Mouse (Mus musculus) CH12.LX (cell line): ENCODE results near the gene Dio1. TPM values are rescaled to one million over a fixed set of nuclear protein-coding genes. Genes with fewer than 3 reads are reported as not detected.

Source experiments
- DNase-seq: peaks from one replicate; pipeline ENCODE4 v3.0.0-alpha.2; 2013; ENCODE audit errors: extremely low read depth
- H3K27ac ChIP-seq: 2 replicates; pipeline ENCODE4 v1.5.1; 2012; ENCODE audit warnings: low read depth, mild to moderate bottlenecking, control low read depth, moderate library complexity; ENCODE audit not compliant: insufficient read depth
- H3K27me3 ChIP-seq: replicated peaks from 2 replicates; pipeline ENCODE3; 2012; ENCODE audit warnings: inconsistent platforms
- H3K36me3 ChIP-seq, 2 experiments: replicated peaks in 1 of 2; 2 replicates each; pipeline versions ENCODE3 to v1.6.1; 2012; ENCODE audit warnings: inconsistent platforms in 1 of 2, low read length in 1 of 2, mild to moderate bottlenecking in 1 of 2, mixed read lengths in 1 of 2, moderate library complexity in 1 of 2; ENCODE audit not compliant: control insufficient read depth in 1 of 2, insufficient read depth in 1 of 2
- H3K4me1 ChIP-seq, 2 experiments: 2 replicates each; pipeline ENCODE4 v1.6.1; 2012; ENCODE audit warnings: inconsistent platforms in 1 of 2, moderate library complexity in 1 of 2; ENCODE audit not compliant: insufficient read depth in 2 of 2, control insufficient read depth in 1 of 2
- H3K4me2 ChIP-seq: 2 replicates; pipeline ENCODE4 v1.6.1; 2012; ENCODE audit warnings: low read depth, mild to moderate bottlenecking, control low read depth; ENCODE audit not compliant: poor library complexity, insufficient read depth, severe bottlenecking
- H3K4me3 ChIP-seq, 3 experiments: fragments of 150-350 bp in 1 of 3; sonication (generic) in 1 of 3; replicated peaks in 1 of 3; 2 replicates each; pipeline versions ENCODE3 to v1.5.1; 2011 to 2012; ENCODE audit warnings: low read depth in 2 of 3, low read length in 2 of 3, mild to moderate bottlenecking in 2 of 3, moderate library complexity in 2 of 3, control low read depth in 1 of 3, improper control_type of control experiment in 1 of 3, inconsistent platforms in 1 of 3, mixed read lengths in 1 of 3; ENCODE audit not compliant: poor library complexity in 1 of 3
- H3K79me2 ChIP-seq: replicated peaks from 2 replicates; pipeline ENCODE4 v1.6.1; 2012; ENCODE audit warnings: mild to moderate bottlenecking, moderate library complexity; ENCODE audit not compliant: control insufficient read depth, poor library complexity, insufficient read depth, severe bottlenecking; ENCODE audit errors: extremely low read depth
- H3K9ac ChIP-seq: 2 replicates; pipeline ENCODE4 v1.6.1; 2012; ENCODE audit warnings: low read depth, mild to moderate bottlenecking, control low read depth, moderate library complexity; ENCODE audit not compliant: insufficient read depth
- H3K9me3 ChIP-seq: replicated peaks from 2 replicates; pipeline ENCODE3; 2012; ENCODE audit warnings: low read length, inconsistent platforms, mixed read lengths
- BHLHE40 ChIP-seq: IDR thresholded peaks from 2 replicates; pipeline ENCODE4 v1.6.1; 2011; ENCODE audit warnings: mild to moderate bottlenecking, low read depth, low read length, improper control_type of control experiment
- ELF1 ChIP-seq: IDR thresholded peaks from 2 replicates; pipeline ENCODE4 v1.6.1; 2014; ENCODE audit warnings: low read depth, mild to moderate bottlenecking, inconsistent platforms, low read length, improper control_type of control experiment
- IRF4 ChIP-seq: IDR thresholded peaks from 2 replicates; pipeline ENCODE4 v1.6.1; 2014; ENCODE audit warnings: low read depth, mild to moderate bottlenecking, inconsistent platforms, low read length, improper control_type of control experiment
- MAX ChIP-seq: IDR thresholded peaks from 2 replicates; pipeline ENCODE4 v1.6.1; 2011; ENCODE audit warnings: low read length, improper control_type of control experiment
- NRF1 ChIP-seq: IDR thresholded peaks from 2 replicates; pipeline ENCODE4 v1.6.1; 2014; ENCODE audit warnings: low read depth, mild to moderate bottlenecking, inconsistent platforms, low read length, improper control_type of control experiment, moderate library complexity
- POLR2A ChIP-seq: IDR thresholded peaks from 2 replicates; pipeline ENCODE4 v1.6.1; 2011; ENCODE audit warnings: low read depth, mild to moderate bottlenecking, improper control_type of control experiment, low read length
- RCOR1 ChIP-seq: conservative IDR thresholded peaks from 2 replicates; pipeline ENCODE4 v1.6.1; 2012; ENCODE audit warnings: low read depth, mild to moderate bottlenecking, inconsistent platforms, low read length, improper control_type of control experiment
- TBP ChIP-seq: conservative IDR thresholded peaks from 2 replicates; pipeline ENCODE4 v1.6.1; 2011; ENCODE audit warnings: low read depth, low read length, improper control_type of control experiment
- USF1 ChIP-seq: IDR thresholded peaks from 2 replicates; pipeline ENCODE4 v1.6.1; 2014; ENCODE audit warnings: low read depth, mild to moderate bottlenecking, inconsistent platforms, low read length, improper control_type of control experiment
- USF2 ChIP-seq: conservative IDR thresholded peaks from 2 replicates; pipeline ENCODE4 v1.6.1; 2011; ENCODE audit warnings: low read depth, low read length, improper control_type of control experiment
- ZNF384 ChIP-seq: IDR thresholded peaks from 2 replicates; pipeline ENCODE4 v1.6.1; 2012; ENCODE audit warnings: low read depth, low read length, improper control_type of control experiment, inconsistent platforms
- dilution Hi-C: fragments of 300-500 bp; cut with MboI; formaldehyde crosslinking; loops from 2 replicates; pipeline ENCODE4 v1.14.3; 2020; ENCODE audit warnings: low sequenced_read_pairs; ENCODE audit not compliant: extremely low pct_unique_long_range_greater_than_20kb, extremely low pct_ligation_motif_present
- in situ Hi-C: fragments of 300-500 bp; cut with MboI; formaldehyde crosslinking; loops from 3 replicates; pipeline ENCODE4 v1.14.3; 2019; ENCODE audit warnings: low sequenced_read_pairs, low pct_ligation_motif_present, low pct_unique_long_range_greater_than_20kb, mixed read lengths
- polyA plus RNA-seq: library from polyadenylated mRNA; unstranded; fragments of >175 nt; gene quantifications from 2 replicates; pipeline ENCODE4 v1.2.1, GENCODE M21; 2012; ENCODE audit warnings: low read depth; ENCODE audit not compliant: insufficient read length
- total RNA-seq, 2 experiments: library from RNA; depleted of rRNA; stranded (reverse); fragments of 300-350 nt in 1 of 2; fragments of >200 nt in 1 of 2; gene quantifications; 2 replicates each; pipeline ENCODE4 v1.2.3; 2012 to 2014

The Dio1 gene
- total and polyA plus RNA-seq, 3 experiments = 0.23 to 1.3 (median 0.25) TPM

- TF ChIP-seq TBP (no peak), RCOR1 (no peak), BHLHE40 (no peak)
- no peak overlapping the region for H3K4me3 ChIP-seq
- no peak for DNase-seq
- H3K36me3 ChIP-seq = peaks cover 0 to 2% of the 10 kb centered on the region in 2 experiments
- dilution Hi-C loops = no loop called here
- H3K27me3 ChIP-seq = no peaks in the 10 kb centered on the region
- H3K9me3 ChIP-seq = no peaks in the 10 kb centered on the region
- H3K4me1 ChIP-seq = peaks cover 5 to 30% of the 10 kb centered on the region in 2 experiments
- H3K9ac ChIP-seq = no peak overlapping the region
- in situ Hi-C loops = no loop called here
- H3K4me2 ChIP-seq = no peak overlapping the region
- H3K79me2 ChIP-seq = no peaks in the 10 kb centered on the region
- no peak overlapping the region for H3K27ac ChIP-seq
Measured at GRCm38 (mm10) chr4:107286386-107286785, 20.6 kb downstream of the Dio1 start.

GRCm38 (mm10) chr4:107285446-107286200, 21.3 kb downstream of the Dio1 start:
- peaks cover 0 to 6% of the 10 kb centered on the region in 2 experiments for H3K36me3 ChIP-seq
- H3K4me2 ChIP-seq = peak overlapping the region; percentile 26; the same call in 1 of the 2 replicates
- in situ Hi-C loops = no loop called here
- H3K27me3 ChIP-seq = no peaks in the 10 kb centered on the region
- peaks cover 5 to 25% of the 10 kb centered on the region in 2 experiments for H3K4me1 ChIP-seq
- H3K9me3 ChIP-seq = no peaks in the 10 kb centered on the region
- peak; percentile 42 for DNase-seq
- no peak overlapping the region for H3K4me3 ChIP-seq
- no peak overlapping the region for H3K9ac ChIP-seq
- dilution Hi-C loops = no loop called here
- peak; percentile 80 for TF ChIP-seq ZNF384
- TF ChIP-seq USF2 = no peak
- TF ChIP-seq MAX = no peak
- TF ChIP-seq POLR2A = no peak
- TF ChIP-seq ELF1 = no peak
- TF ChIP-seq IRF4 = peak; percentile 55
- no peak overlapping the region for H3K27ac ChIP-seq
- no peaks in the 10 kb centered on the region for H3K79me2 ChIP-seq

GRCm38 (mm10) chr4:107280843-107281475, 26.0 kb downstream of the Dio1 start:
- in situ Hi-C loops (no loop called here), dilution Hi-C loops (no loop called here)
- H3K9me3 ChIP-seq = no peaks in the 10 kb centered on the region
- TF ChIP-seq NRF1 = no peak
- peak; percentile 11; the same call in 1 of the 2 replicates for TF ChIP-seq USF1
- no peak for DNase-seq
- peaks cover 3 to 16% of the 10 kb centered on the region in 2 experiments for H3K36me3 ChIP-seq
- no peaks in the 10 kb centered on the region for H3K79me2 ChIP-seq
- H3K4me1 ChIP-seq = peaks cover 0 to 13% of the 10 kb centered on the region in 2 experiments; a peak in 3 of 4 replicates
- H3K4me2 ChIP-seq = no peak overlapping the region
- H3K27ac ChIP-seq = no peak overlapping the region
- H3K27me3 ChIP-seq = no peaks in the 10 kb centered on the region
- no peak overlapping the region for H3K9ac ChIP-seq
- no peak overlapping the region for H3K4me3 ChIP-seq
